Mouse (Mus musculus): Measurements from ENCODE around the gene Klrc2.
"Not testable (repeated sequence)": the region's sequence is repeated elsewhere in the genome, so short reads cannot be mapped to it uniquely, and the experiment has no call there.

The Klrc2 gene

DNA sequence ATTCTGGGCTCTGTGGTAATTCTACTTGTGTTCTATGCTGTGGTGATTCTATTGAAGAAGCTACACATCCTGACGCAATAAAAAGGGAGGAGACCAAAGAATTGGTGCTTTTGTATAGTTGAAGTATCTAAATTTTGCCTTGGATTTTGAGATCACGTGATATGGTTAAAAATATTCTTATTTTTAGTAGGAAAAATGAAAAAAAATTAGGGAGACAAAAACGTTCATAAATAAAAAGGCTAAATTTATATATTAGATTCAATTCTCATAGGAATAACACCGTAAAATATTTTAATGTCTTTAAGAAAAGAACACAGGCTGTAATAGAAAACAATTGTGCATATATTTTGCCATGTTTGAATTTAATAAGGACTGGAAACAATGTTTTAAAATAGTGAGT is at the start of gene Klrc2:
Gene Klrc2, minus strand, starts transcription at position 101 of the 400 bp plus-strand sequence.
- not testable (repeated sequence) for DNase-seq (ENCODE audit: low spot score)

DNA sequence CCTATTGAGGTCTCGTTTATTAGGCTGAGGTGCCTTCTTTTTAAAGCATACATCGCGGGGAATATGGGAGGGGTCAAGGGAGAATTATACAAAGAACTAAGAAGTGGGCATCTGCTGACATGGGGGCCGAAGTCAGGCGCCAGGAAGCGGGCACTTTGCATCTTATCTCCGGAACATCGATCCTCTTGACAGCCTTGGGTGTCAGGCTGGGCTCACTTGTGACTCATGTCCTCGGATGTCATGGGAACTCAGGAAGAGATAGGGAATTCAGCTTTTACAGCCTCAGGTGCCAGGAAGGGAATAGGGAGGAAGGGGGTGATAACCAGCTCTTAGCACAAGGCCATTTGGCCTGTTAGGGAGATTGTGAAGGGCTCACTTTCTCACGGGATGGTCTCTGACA is 30.9 kb upstream of the Klrc2 start:
- DNase-seq (ENCODE audit: low spot score), result not testable (repeated sequence)

DNA sequence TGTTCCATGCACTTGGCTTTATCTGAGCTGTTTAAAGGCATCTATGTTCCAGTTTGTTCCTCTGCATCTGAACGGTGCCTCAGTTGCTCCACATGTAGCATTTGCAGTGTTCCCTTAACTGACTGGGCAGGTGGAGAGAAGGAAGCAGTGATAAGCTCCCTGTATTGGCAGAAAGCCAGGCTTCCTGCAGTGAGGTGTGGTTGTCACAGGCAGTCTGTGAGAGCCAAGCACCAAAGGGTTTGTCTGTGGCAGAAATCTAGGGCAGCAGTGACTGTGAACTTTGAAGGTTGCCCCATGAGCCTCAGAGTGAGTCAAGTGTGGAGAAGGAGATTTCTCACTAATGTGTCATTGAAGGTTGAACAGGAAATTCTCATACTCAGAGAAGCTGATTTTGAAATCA is 19.9 kb upstream of the Klrc2 start:
- DNase-seq (ENCODE audit: low spot score), result no peak

DNA sequence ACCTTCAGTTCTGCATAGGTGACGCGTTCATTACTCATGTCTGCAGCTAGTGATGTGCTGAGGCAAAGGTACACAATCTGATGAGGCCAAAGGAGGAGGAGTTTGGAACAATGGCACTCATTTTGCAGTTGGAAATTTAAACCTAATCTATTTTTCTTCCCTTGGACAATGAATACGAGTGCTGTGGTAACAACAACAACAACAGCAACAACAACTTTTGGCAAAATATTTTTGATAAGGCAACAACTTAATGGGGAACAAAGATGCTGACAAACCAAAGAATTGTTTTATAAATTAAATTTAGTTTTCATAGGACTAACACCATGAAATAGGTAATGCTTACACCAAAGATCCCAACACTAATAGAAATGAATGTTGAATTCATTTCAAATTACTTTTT is 18.4 kb upstream of the Klrc2 start, which contains the start of gene Klrc1:
Gene Klrc1, minus strand, starts transcription at position 101 of the 400 bp plus-strand sequence.
- no peak for DNase-seq (ENCODE audit: low spot score)

DNA sequence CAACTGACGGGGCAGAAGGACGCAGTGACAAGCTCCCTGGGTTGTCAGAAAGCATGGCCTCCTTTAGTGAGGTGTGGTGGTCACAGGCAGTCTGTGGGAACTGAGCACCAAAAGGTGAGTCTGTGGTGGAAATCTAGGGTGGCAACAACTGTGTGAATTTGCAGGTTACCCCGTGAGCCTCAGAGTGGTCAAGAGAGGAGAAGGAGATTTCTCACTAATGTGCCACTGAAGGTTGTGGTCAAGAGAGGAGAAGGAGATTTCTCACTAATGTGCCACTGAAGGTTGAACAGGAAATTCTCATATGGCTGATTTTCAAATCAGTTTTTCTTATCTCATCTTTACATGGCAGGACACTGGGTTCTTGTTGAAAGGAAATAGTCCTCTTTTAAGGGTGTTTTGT is 812 bp upstream of the Klrc2 start:
- DNase-seq (ENCODE audit: low spot score), result not testable (repeated sequence)

DNA sequence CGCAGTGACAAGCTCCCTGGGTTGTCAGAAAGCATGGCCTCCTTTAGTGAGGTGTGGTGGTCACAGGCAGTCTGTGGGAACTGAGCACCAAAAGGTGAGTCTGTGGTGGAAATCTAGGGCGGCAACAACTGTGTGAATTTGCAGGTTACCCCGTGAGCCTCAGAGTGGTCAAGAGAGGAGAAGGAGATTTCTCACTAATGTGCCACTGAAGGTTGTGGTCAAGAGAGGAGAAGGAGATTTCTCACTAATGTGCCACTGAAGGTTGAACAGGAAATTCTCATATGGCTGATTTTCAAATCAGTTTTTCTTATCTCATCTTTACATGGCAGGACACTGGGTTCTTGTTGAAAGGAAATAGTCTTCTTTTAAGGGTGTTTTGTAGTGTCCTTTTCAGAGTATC is 16.4 kb downstream of the Klrc2 start:
- DNase-seq (ENCODE audit: low spot score), result not testable (repeated sequence)

DNA sequence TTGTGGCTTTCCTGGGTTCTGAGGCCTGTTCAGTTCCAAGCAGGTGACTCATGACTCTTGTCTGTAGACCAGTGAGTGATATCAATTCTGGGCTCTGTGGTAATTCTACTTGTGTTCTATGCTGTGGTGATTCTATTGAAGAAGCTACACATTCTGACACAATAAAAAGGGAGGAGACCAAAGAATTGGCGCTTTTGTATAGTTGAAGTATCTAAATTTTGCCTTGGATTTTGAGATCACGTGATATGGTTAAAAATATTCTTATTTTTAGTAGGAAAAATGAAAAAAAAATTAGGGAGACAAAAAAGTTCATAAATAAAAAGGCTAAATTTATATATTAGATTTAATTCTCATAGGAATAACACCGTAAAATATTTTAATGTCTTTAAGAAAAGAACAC is 17.3 kb downstream of the Klrc2 start, which contains the start of gene Klrc3:
Gene Klrc3, minus strand, starts transcription at position 101 of the 400 bp plus-strand sequence.
- DNase-seq (ENCODE audit: low spot score), result not testable (repeated sequence)

DNA sequence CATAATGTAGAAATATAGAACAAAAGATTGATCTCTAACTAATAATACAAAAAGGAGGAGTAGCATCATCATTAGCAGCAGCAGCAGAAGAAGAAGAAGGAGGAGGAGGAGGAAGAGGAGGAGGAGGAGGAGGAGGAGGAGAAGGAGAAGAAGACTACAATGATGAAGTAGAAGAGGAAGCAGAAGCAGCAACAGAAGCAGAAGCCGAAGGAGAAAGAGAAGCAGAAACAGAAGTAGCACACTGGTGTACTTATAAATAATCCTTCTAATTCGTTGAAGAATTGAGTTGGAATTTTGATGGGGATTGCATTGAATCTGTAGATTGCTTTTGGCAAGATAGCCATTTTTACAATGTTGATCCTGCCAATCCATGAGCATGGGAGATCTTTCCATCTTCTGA is 29.4 kb downstream of the Klrc2 start:
- not testable (repeated sequence) for DNase-seq (ENCODE audit: low spot score)

DNA sequence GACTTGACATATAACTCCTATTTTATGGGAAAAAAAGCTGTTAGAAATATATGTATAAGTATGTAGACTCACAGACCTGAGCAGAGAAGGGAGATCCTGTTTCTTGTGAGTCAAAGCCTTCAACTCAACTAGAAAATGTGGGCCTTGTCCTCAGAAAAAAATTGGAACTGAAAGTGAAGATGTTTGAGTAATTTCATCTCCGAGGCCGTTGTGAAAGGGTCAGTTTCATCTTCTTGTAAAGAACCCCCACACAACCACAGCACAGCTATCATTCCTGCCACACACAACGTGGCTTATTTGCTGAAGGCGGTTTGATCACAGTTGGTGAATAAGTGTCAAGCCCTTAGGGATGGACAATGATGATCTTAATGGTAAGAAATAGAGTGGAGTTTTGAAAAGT is 36.8 kb downstream of the Klrc2 start, which contains the start of gene Klrk1:
Gene Klrk1, minus strand, starts transcription at position 130 of the 400 bp plus-strand sequence.
- no peak for DNase-seq (ENCODE audit: low spot score)

DNA sequence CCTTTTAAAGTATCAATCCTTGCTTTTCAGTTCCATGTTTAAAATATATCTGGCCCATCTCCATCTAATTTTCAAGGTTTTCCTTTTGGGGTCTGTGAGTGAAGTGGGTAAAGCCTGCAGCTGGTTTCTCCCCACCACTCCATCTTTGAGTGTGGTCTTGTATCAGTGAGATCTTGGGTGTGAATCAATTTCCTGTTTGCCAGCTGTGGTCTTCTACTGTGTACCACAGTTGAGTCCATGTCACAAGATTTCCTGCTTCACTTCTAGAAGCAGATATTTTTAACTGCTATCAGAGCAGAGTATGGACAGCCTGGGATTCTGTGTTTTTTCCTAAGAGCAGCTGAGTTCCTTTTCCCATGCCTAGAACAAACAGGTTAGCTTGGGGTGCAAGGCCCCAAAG is 52.1 kb downstream of the Klrc2 start:
- no peak for DNase-seq (ENCODE audit: low spot score)
